Comparison of ENCODE assay signal across 22 mouse cellular contexts in the genomic region with DNA sequence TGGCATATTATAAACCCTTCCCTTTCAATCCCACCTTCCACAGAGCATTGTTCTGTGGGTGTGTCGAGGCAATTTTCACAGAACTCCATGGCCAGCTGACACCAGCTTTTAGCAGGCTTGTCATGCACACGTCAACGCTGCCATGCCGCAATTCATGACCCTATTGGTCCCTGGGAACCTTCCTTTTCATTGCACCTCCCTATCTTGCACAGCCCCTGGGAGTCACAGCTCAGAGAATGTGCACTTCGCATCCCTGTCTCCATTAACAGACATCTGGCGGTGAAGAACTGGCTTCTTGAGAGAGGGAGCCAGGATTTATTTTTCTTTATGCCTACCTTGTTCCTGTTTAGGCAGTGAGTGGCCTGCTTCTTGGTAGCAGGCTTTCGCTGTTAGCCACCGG. TPM values are rescaled to one million over a fixed set of nuclear protein-coding genes. Genes with fewer than 3 reads are reported as not detected.
DNase-seq lines count a peak whose midpoint lies in the region; ATAC-seq and TF ChIP-seq lines count a peak whose summit lies in the region.
"Had no signal": no experiment of that assay in that cellular context is flagged by ENCODE, and none has a peak within 500 bp of the region (broad histone marks: within the 10 kb centered on the region; RNA-seq: fewer than 3 reads in every experiment).

No protein-coding gene starts in this region.

- peak overlapping the region; percentile 35; the same call in 1 of the 2 replicates for H3K9ac ChIP-seq in forebrain, embryonic 11.5 days (ENCODE audit: low read length)
- H3K9ac ChIP-seq in forebrain, embryonic 14.5 days (ENCODE audit: low read length), result no peak overlapping the region
- H3K9ac ChIP-seq in heart, embryonic 14.5 days (ENCODE audit: low read length), result no peak overlapping the region; the same call in 1 of the 2 replicates
- no peak overlapping the region for H3K9ac ChIP-seq in midbrain, embryonic 15.5 days
- no peak overlapping the region for H3K9ac ChIP-seq in midbrain, postnatal 0 days (replicated peaks; ENCODE audit: low read length, poor library complexity, severe bottlenecking)
- peak overlapping the region; percentile 38; the same call in 1 of the 2 replicates for H3K9ac ChIP-seq in neural tube, embryonic 13.5 days
- H3K9ac ChIP-seq: intestine, embryonic 15.5 days; limb, embryonic 12.5 days; liver, embryonic 13.5 days; lung, embryonic 15.5 days had no signal

- no peak for TF ChIP-seq CTCF in midbrain, postnatal 0 days (IDR thresholded peaks at IDR 0.05)

- H3K4me3 ChIP-seq in forebrain, embryonic 11.5 days (ENCODE audit: low read depth, low read length), result no peak overlapping the region
- no peak overlapping the region for H3K4me3 ChIP-seq in forebrain, embryonic 14.5 days (ENCODE audit: low read depth, low read length)
- H3K4me3 ChIP-seq in heart, embryonic 14.5 days (ENCODE audit: control insufficient read depth in 1 of 2, insufficient read depth in 1 of 2, low read depth in 1 of 2, low read length in 2 of 2), result no peak overlapping the region
- no peak overlapping the region for H3K4me3 ChIP-seq in midbrain, embryonic 15.5 days
- no peak overlapping the region for H3K4me3 ChIP-seq in midbrain, postnatal 0 days (ENCODE audit: low read depth, low read length)
- no peak overlapping the region for H3K4me3 ChIP-seq in neural tube, embryonic 13.5 days
- H3K4me3 ChIP-seq: intestine, embryonic 15.5 days; limb, embryonic 12.5 days; liver, embryonic 13.5 days; lung, embryonic 15.5 days had no signal

- H3K9me3 ChIP-seq in forebrain, embryonic 11.5 days (ENCODE audit: control insufficient read depth, low read length), result no peaks in the 10 kb centered on the region
- H3K9me3 ChIP-seq in forebrain, embryonic 14.5 days (replicated peaks; ENCODE audit: control insufficient read depth, low read length), result no peaks in the 10 kb centered on the region
- H3K9me3 ChIP-seq in heart, embryonic 14.5 days (ENCODE audit: control insufficient read depth, low read length), result no peaks in the 10 kb centered on the region
- no peaks in the 10 kb centered on the region for H3K9me3 ChIP-seq in midbrain, embryonic 15.5 days
- no peaks in the 10 kb centered on the region for H3K9me3 ChIP-seq in midbrain, postnatal 0 days (ENCODE audit: low read length)
- no peaks in the 10 kb centered on the region for H3K9me3 ChIP-seq in neural tube, embryonic 13.5 days
- H3K9me3 ChIP-seq: intestine, embryonic 15.5 days; limb, embryonic 12.5 days; liver, embryonic 13.5 days; lung, embryonic 15.5 days had no signal

- H3K27ac ChIP-seq in forebrain, embryonic 11.5 days (ENCODE audit: low read depth, low read length), result peak overlapping the region; percentile 27; the same call in 1 of the 2 replicates
- no peak overlapping the region for H3K27ac ChIP-seq in forebrain, embryonic 14.5 days (ENCODE audit: low read depth, low read length)
- H3K27ac ChIP-seq in heart, embryonic 14.5 days (replicated peaks in 1 of 2; ENCODE audit: control insufficient read depth in 1 of 2, insufficient read depth in 1 of 2, low read depth in 2 of 2, low read length in 2 of 2), result peak overlapping the region; percentile 62 to 65
- peak overlapping the region; percentile 13; the same call in 1 of the 2 replicates for H3K27ac ChIP-seq in midbrain, embryonic 15.5 days
- H3K27ac ChIP-seq in midbrain, postnatal 0 days (ENCODE audit: low read depth, low read length), result no peak overlapping the region
- H3K27ac ChIP-seq in neural tube, embryonic 13.5 days (replicated peaks), result peak overlapping the region; percentile 76
- H3K27ac ChIP-seq: intestine, embryonic 15.5 days; kidney, postnatal 0 days; limb, embryonic 12.5 days; liver, embryonic 13.5 days; macrophage had no signal

- H3K4me2 ChIP-seq in forebrain, embryonic 11.5 days (ENCODE audit: low read depth, low read length, severe bottlenecking), result no peak overlapping the region
- H3K4me2 ChIP-seq in forebrain, embryonic 14.5 days (ENCODE audit: low read length), result no peak overlapping the region
- H3K4me2 ChIP-seq in heart, embryonic 14.5 days (ENCODE audit: low read length), result no peak overlapping the region
- H3K4me2 ChIP-seq in midbrain, embryonic 15.5 days, result no peak overlapping the region
- H3K4me2 ChIP-seq in midbrain, postnatal 0 days (ENCODE audit: low read depth, low read length, poor library complexity, severe bottlenecking), result no peak overlapping the region
- no peak overlapping the region for H3K4me2 ChIP-seq in neural tube, embryonic 13.5 days
- H3K4me2 ChIP-seq: intestine, embryonic 15.5 days; limb, embryonic 12.5 days; liver, embryonic 13.5 days; lung, embryonic 15.5 days had no signal

- 69% methylated on average over 8 of the region's 8 CpGs for WGBS in forebrain, embryonic 11.5 days
- WGBS in forebrain, embryonic 14.5 days, result 70% methylated on average over 8 of the region's 8 CpGs
- 55% methylated on average over 8 of the region's 8 CpGs for WGBS in heart, embryonic 14.5 days
- 52% methylated on average over 8 of the region's 8 CpGs for WGBS in midbrain, embryonic 15.5 days
- WGBS in midbrain, postnatal 0 days, result 56% methylated on average over 8 of the region's 8 CpGs
- 48% methylated on average over 8 of the region's 8 CpGs for WGBS in neural tube, embryonic 13.5 days

- ATAC-seq in forebrain, embryonic 11.5 days (replicated peaks; ENCODE audit: low FRiP score), result 0 out of 2 replicates have a peak, but pooled peaks have one; percentile 16
- no peak for ATAC-seq in forebrain, embryonic 14.5 days
- no peak for ATAC-seq in heart, embryonic 14.5 days (ENCODE audit: insufficient number of reproducible peaks, insufficient read depth, low FRiP score, low read depth)
- ATAC-seq in midbrain, embryonic 15.5 days (replicated peaks), result 0 out of 2 replicates have a peak, but pooled peaks have one; percentile 13
- no peak for ATAC-seq in midbrain, postnatal 0 days (ENCODE audit: low FRiP score)
- ATAC-seq in neural tube, embryonic 13.5 days (ENCODE audit: low read depth), result peak; percentile 69
- ATAC-seq: intestine, embryonic 15.5 days had no signal

- DNase-seq in forebrain, embryonic 11.5 days (ENCODE audit: low spot score), result no peak
- DNase-seq in forebrain, embryonic 14.5 days (ENCODE audit: low spot score), result no peak
- DNase-seq in heart, adult 11 months, result no peak
- DNase-seq in midbrain, postnatal 0 days (ENCODE audit: low spot score), result no peak
- DNase-seq in thymus, adult 18-20 months, result no peak
- DNase-seq: adrenal gland, adult 2 months; cerebellum, postnatal 10 days; gastrocnemius, postnatal 25 days; heart, postnatal 10 days; liver, embryonic 13.5 days; spleen, adult 18-20 months; thymus, adult 2 months had no signal

- H3K27me3 ChIP-seq in forebrain, embryonic 11.5 days (ENCODE audit: control insufficient read depth, insufficient read depth, low read length), result no peaks in the 10 kb centered on the region
- no peaks in the 10 kb centered on the region for H3K27me3 ChIP-seq in forebrain, embryonic 14.5 days (replicated peaks; ENCODE audit: control insufficient read depth, insufficient read depth, low read length)
- H3K27me3 ChIP-seq in heart, embryonic 14.5 days (ENCODE audit: control insufficient read depth, insufficient read depth, low read length), result no peaks in the 10 kb centered on the region
- H3K27me3 ChIP-seq in midbrain, embryonic 15.5 days (replicated peaks), result no peaks in the 10 kb centered on the region
- H3K27me3 ChIP-seq in midbrain, postnatal 0 days (ENCODE audit: insufficient read depth, low read length), result no peaks in the 10 kb centered on the region
- H3K27me3 ChIP-seq in neural tube, embryonic 13.5 days, result no peaks in the 10 kb centered on the region
- H3K27me3 ChIP-seq: intestine, embryonic 15.5 days; limb, embryonic 12.5 days; liver, embryonic 13.5 days; lung, embryonic 15.5 days had no signal

- peaks cover 8% of the 10 kb centered on the region for H3K4me1 ChIP-seq in forebrain, embryonic 11.5 days (replicated peaks; ENCODE audit: control insufficient read depth, insufficient read depth, low read length)
- peaks cover 4% of the 10 kb centered on the region; the same call in 1 of the 2 replicates for H3K4me1 ChIP-seq in forebrain, embryonic 14.5 days (ENCODE audit: control insufficient read depth, insufficient read depth, low read length)
- H3K4me1 ChIP-seq in heart, embryonic 14.5 days (ENCODE audit: control insufficient read depth in 2 of 2, insufficient read depth in 2 of 2, low read length in 2 of 2), result peaks cover 23 to 37% of the 10 kb centered on the region in 2 experiments
- 0 out of 2 replicates have a peak, but pooled peaks cover 9% of the 10 kb centered on the region for H3K4me1 ChIP-seq in midbrain, embryonic 15.5 days
- no peaks in the 10 kb centered on the region for H3K4me1 ChIP-seq in midbrain, postnatal 0 days (ENCODE audit: insufficient read depth, low read length)
- peaks cover 33% of the 10 kb centered on the region for H3K4me1 ChIP-seq in neural tube, embryonic 13.5 days (replicated peaks)
- H3K4me1 ChIP-seq: limb, embryonic 12.5 days had no signal

- H3K36me3 ChIP-seq in forebrain, embryonic 11.5 days (ENCODE audit: control insufficient read depth, insufficient read depth, low read length), result no peaks in the 10 kb centered on the region; the same call in 1 of the 2 replicates
- peaks cover 31% of the 10 kb centered on the region for H3K36me3 ChIP-seq in forebrain, embryonic 14.5 days (ENCODE audit: control insufficient read depth, insufficient read depth, low read length)
- peaks cover 66% of the 10 kb centered on the region for H3K36me3 ChIP-seq in heart, embryonic 14.5 days (ENCODE audit: control insufficient read depth, insufficient read depth, low read length)
- no peaks in the 10 kb centered on the region; the same call in 1 of the 2 replicates for H3K36me3 ChIP-seq in midbrain, embryonic 15.5 days (replicated peaks)
- peaks cover 43% of the 10 kb centered on the region for H3K36me3 ChIP-seq in midbrain, postnatal 0 days (ENCODE audit: insufficient read depth, low read length)
- H3K36me3 ChIP-seq in neural tube, embryonic 13.5 days, result peaks cover 46% of the 10 kb centered on the region

RNA-seq across cellular contexts. Expression of a gene that starts 25.7 kb away (rescaled TPM):
- 7.8 and 10.5 TPM in 2 replicates for polyA plus RNA-seq in forebrain, embryonic 11.5 days (2014; fragmentation: Nextera tagmentation; extraction: Ambion mirVana)
- polyA plus RNA-seq in forebrain, embryonic 14.5 days (2014; fragmentation: Nextera tagmentation; extraction: Ambion mirVana), result 8.3 and 8.4 TPM in 2 replicates
- polyA plus RNA-seq in heart, embryonic 14.5 days (2014; fragmentation: Nextera tagmentation; extraction: Ambion mirVana), result 10.5 and 11.1 TPM in 2 replicates
- 8.9 and 10.8 TPM in 2 replicates for polyA plus RNA-seq in midbrain, embryonic 15.5 days (2015; fragmentation: Nextera tagmentation; extraction: Ambion mirVana)
- total RNA-seq in midbrain, postnatal 0 days (2014; rRNA removed), result 5.9 and 8.3 TPM in 2 replicates
- polyA plus RNA-seq in midbrain, postnatal 0 days (2015; fragmentation: Nextera tagmentation; extraction: Ambion mirVana), result 5.1 and 5.4 TPM in 2 replicates
- polyA plus RNA-seq in neural tube, embryonic 13.5 days (2015; fragmentation: Nextera tagmentation; extraction: Ambion mirVana), result 10.6 and 11.3 TPM in 2 replicates

RNA-seq across cellular contexts. Expression of a gene that starts 37.2 kb away (rescaled TPM):
- 0.75 TPM in 1 of 2 replicates, not detected in the other for polyA plus RNA-seq in forebrain, embryonic 11.5 days (2014; fragmentation: Nextera tagmentation; extraction: Ambion mirVana)
- not detected in 2 replicates for polyA plus RNA-seq in forebrain, embryonic 14.5 days (2014; fragmentation: Nextera tagmentation; extraction: Ambion mirVana)
- polyA plus RNA-seq in heart, embryonic 14.5 days (2014; fragmentation: Nextera tagmentation; extraction: Ambion mirVana), result not detected in 2 replicates
- 0.19 and 0.23 TPM in 2 replicates for polyA plus RNA-seq in midbrain, embryonic 15.5 days (2015; fragmentation: Nextera tagmentation; extraction: Ambion mirVana)
- 4.7 TPM in 1 of 2 replicates, not detected in the other for total RNA-seq in midbrain, postnatal 0 days (2014; rRNA removed)
- polyA plus RNA-seq in midbrain, postnatal 0 days (2015; fragmentation: Nextera tagmentation; extraction: Ambion mirVana), result 0.11 and 0.12 TPM in 2 replicates
- 0.43 and 0.49 TPM in 2 replicates for polyA plus RNA-seq in neural tube, embryonic 13.5 days (2015; fragmentation: Nextera tagmentation; extraction: Ambion mirVana)
- total RNA-seq: adrenal gland, adult 2 months; gastrocnemius, postnatal 25 days had no signal
- polyA plus RNA-seq: intestine, embryonic 15.5 days; liver, embryonic 13.5 days; lung, embryonic 15.5 days; macrophage; stomach, embryonic 14.5 days; urinary bladder, adult 2 months had no signal

Comparison
In these comparisons a context has a peak if more than half of its experiments do, and no peak if none do; other contexts are left out.
1. ATAC-seq: peak in forebrain, embryonic 11.5 days (single experiment), midbrain, embryonic 15.5 days (single experiment) and neural tube, embryonic 13.5 days (single experiment); none in forebrain, embryonic 14.5 days (single experiment), heart, embryonic 14.5 days (single experiment) and midbrain, postnatal 0 days (single experiment).
2. H3K27ac ChIP-seq: peak in forebrain, embryonic 11.5 days (single experiment), heart, embryonic 14.5 days (2 of 2), midbrain, embryonic 15.5 days (single experiment) and neural tube, embryonic 13.5 days (single experiment); none in forebrain, embryonic 14.5 days (single experiment) and midbrain, postnatal 0 days (single experiment).
3. H3K9ac ChIP-seq: peak in forebrain, embryonic 11.5 days (single experiment) and neural tube, embryonic 13.5 days (single experiment); none in forebrain, embryonic 14.5 days (single experiment), heart, embryonic 14.5 days (single experiment), midbrain, embryonic 15.5 days (single experiment) and midbrain, postnatal 0 days (single experiment).